Mouse (Mus musculus) megakaryocyte, embryonic 14.5 days (primary cell): ENCODE data around the gene Meltf.

ENCODE experiments used
- FLI1 ChIP-seq: IDR thresholded peaks from 2 replicates; pipeline ENCODE4 v1.6.1; 2012; ENCODE audit warnings: low read length, inconsistent platforms, mixed read lengths
- GATA1 ChIP-seq: IDR thresholded peaks from 3 replicates; pipeline ENCODE4 v1.6.1; 2012; ENCODE audit warnings: mixed read lengths, low read length, inconsistent platforms, borderline replicate concordance

DNA sequence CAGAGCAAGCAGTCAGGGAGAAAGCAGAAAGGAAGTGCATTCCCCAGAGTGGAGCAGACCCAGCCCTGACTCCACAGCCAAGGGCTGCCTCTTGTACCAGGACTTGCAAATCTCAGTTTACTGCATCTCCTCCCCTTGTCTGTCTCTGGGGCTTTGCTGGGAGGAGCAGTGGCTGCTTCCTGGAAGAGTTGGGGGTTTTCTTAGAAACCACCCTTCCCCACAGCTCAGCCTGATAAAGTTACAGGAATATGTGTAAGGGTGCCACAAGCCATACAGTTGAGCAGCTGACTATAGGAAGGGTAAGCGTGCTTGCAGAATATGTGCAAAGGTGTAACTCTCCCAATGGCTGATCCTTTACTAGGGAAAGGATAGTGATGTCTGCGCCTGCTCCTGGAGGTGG, 62.0 kb downstream of the Meltf start:
- TF ChIP-seq GATA1: no peak
- TF ChIP-seq FLI1: no peak
